Mouse (Mus musculus): ENCODE results near the gene Zfp612. TPM values are rescaled to one million over a fixed set of nuclear protein-coding genes. Genes with fewer than 3 reads are reported as not detected.
"Not testable (repeated sequence)": the region's sequence is repeated elsewhere in the genome, so short reads cannot be mapped to it uniquely, and the experiment has no call there.

The Zfp612 gene
- 0.95 and 1.0 TPM in 2 replicates for polyA plus RNA-seq (2012; rRNA removed)

GRCm38 (mm10) chr8:110079282-110080221 lies at the start of gene Zfp612:
Zfp612 (plus strand) TSS chr8:110079746.
- DNase-seq (ENCODE audit: low read depth, low spot score): no peak
- 6% methylated on average over 54 of the region's 54 CpGs for WGBS

DNA sequence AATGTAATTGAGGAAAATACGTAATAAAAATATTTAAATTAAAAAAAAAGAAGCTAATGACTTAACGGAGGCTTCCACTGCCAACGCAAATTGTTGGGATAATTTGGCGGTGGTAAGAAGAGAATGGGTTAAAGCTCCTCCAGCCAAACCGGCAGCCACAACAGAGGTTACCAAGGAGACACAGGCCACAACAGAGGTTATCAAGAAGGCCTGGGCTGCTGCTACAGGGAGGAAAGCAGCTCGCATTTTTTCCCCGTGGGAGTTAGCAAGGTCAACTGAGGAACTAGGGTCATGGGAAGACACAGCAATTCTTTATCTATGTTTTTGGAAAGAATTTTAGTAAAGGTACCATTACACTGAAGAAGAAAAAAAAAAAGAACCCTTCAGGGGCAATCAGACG lies 45.8 kb upstream of the Zfp612 start:
- DNase-seq (ENCODE audit: low read depth, low spot score): not testable (repeated sequence)
- WGBS: 42% methylated on average over 8 of the region's 8 CpGs

DNA sequence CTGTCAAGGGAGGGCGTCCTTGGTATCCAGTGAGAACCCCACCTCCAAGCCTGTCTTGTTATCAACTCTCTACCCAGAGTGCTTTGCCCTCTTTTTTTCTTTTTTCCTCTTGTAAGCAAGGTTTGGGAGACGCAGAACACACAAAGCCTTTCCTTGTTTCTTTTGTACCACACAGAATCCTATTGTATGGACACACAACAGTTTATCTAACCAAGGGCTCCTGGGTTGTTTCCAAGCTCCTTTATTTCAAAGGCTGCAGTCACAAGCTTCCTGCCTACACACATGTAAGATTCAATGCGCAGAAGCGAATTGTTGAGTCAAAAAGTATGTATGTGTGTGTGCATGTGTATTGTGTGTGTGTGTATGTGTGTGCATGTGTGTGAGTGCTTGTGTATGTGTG lies 45.2 kb upstream of the Zfp612 start:
- no peak for DNase-seq (ENCODE audit: low read depth, low spot score)
- 62% methylated on average over 4 of the region's 4 CpGs for WGBS

DNA sequence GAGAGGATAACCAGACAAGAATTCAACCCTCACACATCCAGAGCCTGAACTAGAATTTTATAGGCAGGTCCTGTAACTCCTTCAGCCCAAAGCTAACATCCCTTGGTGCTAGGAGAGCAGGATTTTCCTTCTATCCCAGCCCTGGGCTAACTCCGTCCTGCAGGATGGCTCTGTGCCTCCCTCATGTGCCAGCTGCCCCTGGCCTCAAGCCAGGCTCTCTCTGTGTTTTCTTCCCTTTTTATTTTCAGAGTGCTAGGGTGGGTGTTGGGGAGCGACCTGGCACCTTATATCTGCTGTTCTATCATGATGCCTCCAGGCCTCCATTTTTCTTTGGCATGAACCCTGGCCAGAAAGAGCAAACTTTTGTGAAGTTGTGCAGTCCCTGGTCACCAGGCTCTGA lies 43.4 kb upstream of the Zfp612 start:
- WGBS: 21% methylated on average over 2 of the region's 2 CpGs
- no peak for DNase-seq (ENCODE audit: low read depth, low spot score)

DNA sequence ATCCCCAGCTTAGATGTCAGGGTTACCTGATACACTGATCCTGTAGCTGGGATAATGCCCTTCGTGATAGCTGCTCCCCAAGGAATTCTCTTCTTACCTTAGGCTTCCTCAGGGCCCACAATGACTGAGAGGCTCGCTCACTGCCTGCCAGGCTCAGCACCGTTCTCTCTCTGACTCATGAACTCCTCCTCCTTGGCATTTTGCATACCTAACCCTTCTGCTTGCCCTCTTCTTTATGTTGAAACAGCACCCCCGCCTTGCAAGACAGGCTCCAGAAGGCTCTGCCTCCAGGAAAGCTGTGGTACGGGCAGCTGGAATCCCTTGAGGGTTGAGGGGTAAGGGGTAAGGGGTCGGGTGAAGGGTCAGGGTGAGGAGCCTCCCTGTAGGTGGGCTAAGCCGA lies 40.3 kb upstream of the Zfp612 start:
- 14% methylated on average over 7 of the region's 7 CpGs for WGBS
- DNase-seq (ENCODE audit: low read depth, low spot score): no peak

DNA sequence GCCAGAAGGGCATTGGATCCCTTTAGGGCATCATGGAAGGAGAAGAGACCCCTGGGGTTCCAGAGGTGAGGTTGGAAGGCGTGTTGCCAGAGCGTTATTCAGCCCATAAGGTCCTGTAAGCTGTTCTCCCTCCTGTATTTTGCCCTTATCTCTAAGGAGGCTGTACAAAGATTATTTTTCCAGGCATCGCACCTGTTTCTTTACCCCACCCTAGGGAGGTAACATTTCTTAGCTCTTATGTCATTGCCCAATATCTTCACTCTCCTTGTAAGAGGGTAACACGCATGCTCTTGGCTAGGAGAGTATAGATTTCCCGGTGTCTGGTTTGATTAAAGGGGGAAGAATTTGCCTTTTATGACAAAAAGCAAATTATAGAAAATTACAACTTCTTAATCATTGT lies 39.9 kb upstream of the Zfp612 start, which contains the start of gene Chst4:
Chst4 (minus strand) TSS at position 82 of the 400 bp plus-strand sequence.
- 30% methylated on average over 5 of the region's 5 CpGs for WGBS
- no peak for DNase-seq (ENCODE audit: low read depth, low spot score)

DNA sequence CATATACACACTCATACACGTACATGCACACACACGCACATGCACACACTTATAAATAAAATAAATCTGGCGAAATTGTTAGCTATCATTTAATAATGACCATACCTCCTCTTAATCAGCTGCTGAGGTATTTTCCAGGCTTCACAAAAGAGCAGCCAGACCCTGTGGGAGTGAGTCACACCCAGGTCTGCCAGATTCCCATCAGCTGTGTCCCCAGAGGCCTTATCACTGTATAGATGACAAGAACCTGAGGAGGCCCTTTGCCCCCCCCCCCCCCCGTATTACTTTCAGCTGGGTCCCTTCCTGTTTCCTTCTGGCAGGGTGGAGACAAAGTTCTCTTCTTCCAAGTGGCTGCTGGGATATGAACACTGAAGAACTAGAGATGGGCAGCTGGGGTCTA lies 39.0 kb upstream of the Zfp612 start:
- 47% methylated on average over 4 of the region's 4 CpGs for WGBS
- DNase-seq (ENCODE audit: low read depth, low spot score): no peak

- 29% methylated on average over 6 of the region's 6 CpGs for WGBS
Measured at GRCm38 (mm10) chr8:110051208-110051607, 28.3 kb upstream of the Zfp612 start.

DNA sequence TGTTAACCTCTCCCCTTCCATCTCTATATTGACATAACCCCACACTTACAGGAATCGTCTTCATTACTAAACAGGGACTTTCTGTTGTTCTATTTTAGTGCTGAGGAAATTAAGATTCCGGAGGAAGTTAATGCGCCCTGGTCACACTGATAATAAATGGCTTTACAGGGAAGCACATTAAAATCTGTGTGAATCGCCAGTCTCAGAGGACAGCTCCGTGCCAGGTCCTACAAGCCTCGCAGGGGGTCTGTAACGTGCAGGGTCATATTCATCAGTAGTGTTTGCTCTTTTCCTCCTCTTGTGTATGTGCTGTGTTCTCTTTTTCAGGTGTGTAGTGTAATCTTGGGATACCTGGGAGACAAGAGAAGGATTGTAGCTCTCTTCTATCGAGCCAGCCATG lies 21.3 kb upstream of the Zfp612 start:
- no peak for DNase-seq (ENCODE audit: low read depth, low spot score)
- 75% methylated on average over 8 of the region's 8 CpGs for WGBS

More at GRCm38 (mm10) chr8:110051208-110051607, 28.3 kb upstream of the Zfp612 start:
- no peak for DNase-seq (ENCODE audit: low read depth, low spot score)

GRCm38 (mm10) chr8:110064161-110064560 lies 15.4 kb upstream of the Zfp612 start:
- WGBS: 29% methylated on average over 9 of the region's 9 CpGs

DNA sequence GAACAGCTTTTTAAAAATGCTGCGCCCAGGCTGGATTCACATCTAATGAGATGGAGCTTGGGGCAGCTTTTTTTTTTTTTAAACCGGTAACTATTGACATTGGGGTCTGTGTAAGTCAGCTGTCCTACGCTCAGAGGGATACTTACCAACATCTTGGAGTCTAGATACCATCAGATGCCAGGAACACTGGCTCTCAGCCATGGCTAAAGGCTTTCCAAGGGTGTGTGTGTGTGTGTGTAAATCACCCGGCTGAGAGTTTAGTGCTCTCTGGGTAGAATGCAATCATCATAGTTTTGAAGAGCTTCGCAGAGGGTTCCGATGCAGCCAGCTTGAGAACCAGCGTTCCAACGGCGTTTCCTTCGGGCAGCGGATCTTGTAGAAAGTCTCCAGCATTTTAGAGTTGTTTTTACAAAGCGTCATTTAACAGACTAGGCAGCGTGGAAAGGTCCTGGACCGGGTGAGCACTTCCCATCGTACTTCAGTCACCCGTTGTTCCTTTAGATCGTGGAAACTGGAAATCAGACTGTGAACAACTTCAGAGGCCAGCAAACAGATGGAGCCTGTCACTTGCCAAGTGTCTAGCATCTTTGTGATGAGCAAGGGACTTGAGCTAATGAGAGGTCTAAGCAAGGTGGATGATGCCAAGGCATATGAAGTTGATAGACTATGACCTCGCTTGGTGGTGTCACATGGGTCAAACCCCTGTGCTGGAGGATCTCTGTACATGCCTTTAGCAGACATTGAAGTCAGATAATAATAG lies 14.8 kb upstream of the Zfp612 start:
- 35% methylated on average over 18 of the region's 18 CpGs for WGBS
- DNase-seq (ENCODE audit: low read depth, low spot score): no peak

More at GRCm38 (mm10) chr8:110064161-110064560, 15.4 kb upstream of the Zfp612 start:
- DNase-seq (ENCODE audit: low read depth, low spot score): peak; percentile 69

GRCm38 (mm10) chr8:110065676-110066075 lies 13.9 kb upstream of the Zfp612 start:
- DNase-seq (ENCODE audit: low read depth, low spot score): no peak
- 85% methylated on average over 4 of the region's 4 CpGs for WGBS

DNA sequence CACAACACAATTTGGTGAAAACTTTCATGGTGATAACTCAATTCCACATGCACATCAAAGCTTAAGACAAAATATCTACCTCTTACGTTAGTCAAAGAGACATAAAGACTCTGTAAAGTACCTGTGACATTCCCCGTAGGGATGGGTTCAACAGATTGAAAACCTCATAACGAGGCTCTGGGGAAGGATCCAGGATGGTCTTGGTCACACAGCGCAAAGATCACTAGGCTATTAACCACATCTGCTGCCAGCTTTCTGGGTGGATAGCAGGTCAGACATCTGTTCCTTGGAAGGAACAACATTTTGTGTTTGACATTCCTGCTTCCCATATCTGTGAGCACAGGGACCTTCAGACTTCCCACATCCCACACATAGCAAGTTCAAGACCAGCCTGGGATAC lies 9.8 kb upstream of the Zfp612 start:
- DNase-seq (ENCODE audit: low read depth, low spot score): no peak
- WGBS: 74% methylated on average over 4 of the region's 4 CpGs

- 11% methylated on average over 9 of the region's 9 CpGs for WGBS
- DNase-seq (ENCODE audit: low read depth, low spot score): peak; percentile 77
Measured at GRCm38 (mm10) chr8:110071600-110071999, 7.9 kb upstream of the Zfp612 start.

DNA sequence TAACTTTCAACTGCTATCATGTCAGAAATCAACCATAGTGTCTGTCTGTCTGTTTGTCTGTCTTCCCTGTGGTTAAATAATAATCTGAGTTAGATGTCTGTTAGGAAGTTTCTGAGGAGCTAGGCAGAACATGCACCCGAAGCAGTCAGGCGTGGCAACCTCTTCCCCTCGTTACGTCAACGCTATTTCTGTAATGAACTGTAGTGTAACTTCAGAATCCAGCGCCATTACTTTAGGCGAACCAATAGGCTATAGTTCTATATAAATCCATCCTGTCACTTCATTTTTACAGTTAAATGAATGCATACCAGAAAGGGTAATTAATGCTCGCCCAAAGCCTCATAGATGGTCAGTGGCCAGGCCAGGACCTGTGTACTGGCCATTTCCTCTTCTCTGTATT lies 5.0 kb upstream of the Zfp612 start:
- no peak for DNase-seq (ENCODE audit: low read depth, low spot score)
- WGBS: 82% methylated on average over 8 of the region's 8 CpGs

DNA sequence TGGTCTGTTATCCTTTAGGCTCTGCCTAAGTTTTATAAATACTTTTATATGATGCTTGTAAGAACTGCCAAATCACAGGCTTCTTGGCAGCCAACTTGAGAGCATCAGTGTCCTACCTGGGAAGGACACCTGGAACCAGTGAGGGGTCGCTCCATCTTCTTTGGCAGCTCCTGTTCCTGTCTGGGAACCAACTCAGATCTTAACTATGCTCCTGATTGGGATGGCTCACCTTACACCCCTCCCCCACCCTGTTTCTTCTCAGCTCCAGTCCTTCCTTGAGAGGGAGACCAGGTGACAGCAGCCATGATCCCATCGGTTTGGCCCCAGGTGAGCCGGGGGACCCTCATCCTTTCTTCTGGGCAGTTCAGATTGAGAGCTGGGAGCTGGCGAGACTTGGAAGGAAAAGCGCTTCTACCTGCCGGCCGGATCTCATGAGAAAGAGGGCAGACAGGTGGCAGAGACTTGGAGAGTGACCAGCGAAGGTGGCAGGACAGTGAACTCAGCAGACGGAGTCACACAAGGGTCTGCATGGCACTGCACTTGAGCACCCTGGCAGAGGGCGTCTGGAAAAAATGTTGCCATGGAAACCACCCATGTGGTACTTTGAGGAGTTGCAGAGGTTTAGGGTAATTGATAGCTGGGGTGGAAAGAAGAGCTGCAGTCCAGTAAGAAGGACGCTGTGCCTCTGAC lies 3.0 kb downstream of the Zfp612 start:
- 88% methylated on average over 11 of the region's 11 CpGs for WGBS
- DNase-seq (ENCODE audit: low read depth, low spot score): no peak

DNA sequence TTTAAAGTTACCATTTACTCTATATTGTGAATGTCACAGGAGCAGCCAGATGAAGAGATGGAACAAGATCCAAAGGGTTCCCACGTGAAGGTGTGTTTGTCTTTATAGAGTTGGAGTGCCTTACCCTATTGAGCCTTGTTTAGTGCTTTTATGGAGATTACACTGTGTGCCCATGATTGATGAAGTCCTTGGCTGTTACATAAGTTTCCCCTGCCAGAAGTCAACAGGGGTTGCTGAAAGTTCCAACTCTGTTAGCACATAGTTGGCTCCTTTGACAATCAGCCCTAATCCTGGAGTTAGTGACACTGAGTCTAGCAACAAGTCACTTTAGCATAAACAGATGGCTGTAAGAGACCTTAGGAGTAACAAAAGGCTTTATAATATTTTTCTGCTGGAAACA lies 12.3 kb downstream of the Zfp612 start:
- DNase-seq (ENCODE audit: low read depth, low spot score): no peak
- WGBS: 21% methylated on average over 1 of the region's 1 CpGs

DNA sequence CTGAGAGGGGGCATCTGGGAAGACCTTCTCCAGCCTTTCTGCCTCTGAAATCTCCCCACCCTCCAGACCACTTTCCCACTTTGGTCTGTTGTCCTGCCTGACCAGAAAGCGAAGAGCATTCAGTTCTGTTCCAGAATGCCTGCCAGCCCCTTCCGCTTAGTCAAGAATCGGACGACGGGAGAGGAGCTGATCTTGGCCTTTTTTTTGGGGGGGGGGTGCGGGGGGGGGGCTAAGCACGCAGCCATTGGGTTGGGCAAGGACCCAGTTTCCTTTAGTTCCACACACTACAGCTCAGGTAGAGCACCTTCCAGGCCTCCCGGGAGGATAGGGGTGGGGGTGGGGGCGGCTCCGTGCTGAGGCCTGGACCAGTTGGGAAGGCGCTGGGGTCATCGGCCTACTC lies 21.4 kb downstream of the Zfp612 start, which contains the start of gene Gm21964:
Gm21964 (plus strand) TSS at position 301 of the 400 bp plus-strand sequence.
- DNase-seq (ENCODE audit: low read depth, low spot score): no peak
- WGBS: 85% methylated on average over 12 of the region's 12 CpGs

GRCm38 (mm10) chr8:110101676-110102075 lies 22.1 kb downstream of the Zfp612 start:
- no peak for DNase-seq (ENCODE audit: low read depth, low spot score)
- 87% methylated on average over 15 of the region's 15 CpGs for WGBS

GRCm38 (mm10) chr8:110102653-110103052 lies 23.1 kb downstream of the Zfp612 start, which contains the start of gene Gm17720:
Gm17720 (minus strand) TSS chr8:110102753.
- no peak for DNase-seq (ENCODE audit: low read depth, low spot score)
- WGBS: 72% methylated on average over 3 of the region's 3 CpGs

Data from large intestine, adult 2 months (tissue).